Mouse (Mus musculus) embryonic facial prominence, embryonic 12.5 days (tissue): ENCODE measurements around the gene Cyb5r3. TPM values are rescaled to one million over a fixed set of nuclear protein-coding genes. Genes with fewer than 3 reads are reported as not detected.
A peak's percentile ranks its signal among the peaks of the same experiment; 100 is the strongest.

Source experiments
- ATAC-seq: fragments of 200-750 bp; cut with Nextera tagmentation; 2 replicates; pipeline ENCODE4 v1.8.0; 2017; ENCODE audit not compliant: insufficient number of reproducible peaks, insufficient read depth, low FRiP score, low TSS enrichment
- H3K27ac ChIP-seq: fragments of 300-500 bp; sonication (generic); 2 replicates; pipeline ENCODE4 v1.5.1; 2016; ENCODE audit warnings: mild to moderate bottlenecking
- H3K27me3 ChIP-seq: fragments of 300-500 bp; sonication (generic); 2 replicates; pipeline ENCODE4 v1.6.1; 2016; ENCODE audit warnings: mild to moderate bottlenecking, moderate library complexity
- H3K36me3 ChIP-seq: fragments of 300-500 bp; sonication (generic); 2 replicates; pipeline ENCODE4 v1.6.1; 2016; ENCODE audit warnings: mild to moderate bottlenecking
- H3K4me1 ChIP-seq: fragments of 300-500 bp; sonication (generic); 2 replicates; pipeline ENCODE4 v1.6.1; 2016
- H3K4me2 ChIP-seq: fragments of 300-500 bp; sonication (generic); replicated peaks from 2 replicates; pipeline ENCODE4 v1.6.1; 2016; ENCODE audit warnings: mild to moderate bottlenecking, moderate library complexity
- H3K4me3 ChIP-seq: fragments of 300-500 bp; sonication (generic); 2 replicates; pipeline ENCODE4 v1.5.1; 2016; ENCODE audit warnings: mild to moderate bottlenecking
- H3K9ac ChIP-seq: fragments of 300-500 bp; sonication (generic); 2 replicates; pipeline ENCODE4 v1.6.1; 2016; ENCODE audit warnings: mild to moderate bottlenecking, moderate library complexity
- H3K9me3 ChIP-seq: fragments of 300-500 bp; sonication (generic); 2 replicates; pipeline ENCODE4 v1.6.1; 2016; ENCODE audit warnings: mild to moderate bottlenecking, moderate library complexity
- WGBS: fragments of 180-500 bp; shearing (Covaris S2); methylation state at CpG from one replicate; pipeline ENCODE4 v1.1.7; 2016; 5-methylcytosine and 5-hydroxymethylcytosine counted together
- polyA plus RNA-seq: library from polyadenylated mRNA; unstranded; fragments of >200 nt; fragmentation: Nextera tagmentation; extraction: Ambion mirVana; gene quantifications from 2 replicates; pipeline ENCODE4 v1.2.1, GENCODE M21; 2016

Gene Cyb5r3
- polyA plus RNA-seq, 1 experiment from 2014 or later, result 111 TPM

DNA sequence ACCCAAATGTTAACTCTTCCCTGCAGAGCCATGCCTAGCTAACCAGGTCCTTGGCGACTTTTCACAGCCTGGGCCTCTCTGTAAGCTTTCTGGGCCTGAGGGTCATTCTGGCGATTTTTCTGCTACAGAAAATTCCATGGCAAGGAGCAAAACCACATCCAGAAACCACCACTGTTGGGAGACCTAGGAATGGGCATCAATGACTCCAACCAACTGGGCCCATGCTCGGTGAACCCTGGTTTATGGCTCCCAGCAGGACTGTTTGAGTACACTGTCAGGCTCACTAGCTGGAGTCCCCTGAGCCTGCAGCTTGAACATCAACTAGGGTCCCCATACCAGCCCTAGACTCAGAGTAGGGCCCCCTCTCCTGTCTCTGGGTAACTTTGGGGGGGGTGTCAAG lies 4.1 kb downstream of the Cyb5r3 start:
- WGBS, result 78% methylated on average over 3 of the region's 3 CpGs
- Histone ChIP-seq H3K4me1 (peaks cover 29% of the 10 kb centered on the region), H3K27ac (no peak overlapping the region), H3K9me3 (no peaks in the 10 kb centered on the region), H3K4me3 (no peak overlapping the region), H3K27me3 (no peaks in the 10 kb centered on the region), H3K9ac (no peak overlapping the region), H3K4me2 (no peak overlapping the region), H3K36me3 (peaks cover 5% of the 10 kb centered on the region; the same call in 1 of the 2 replicates)
- no peak for ATAC-seq

DNA sequence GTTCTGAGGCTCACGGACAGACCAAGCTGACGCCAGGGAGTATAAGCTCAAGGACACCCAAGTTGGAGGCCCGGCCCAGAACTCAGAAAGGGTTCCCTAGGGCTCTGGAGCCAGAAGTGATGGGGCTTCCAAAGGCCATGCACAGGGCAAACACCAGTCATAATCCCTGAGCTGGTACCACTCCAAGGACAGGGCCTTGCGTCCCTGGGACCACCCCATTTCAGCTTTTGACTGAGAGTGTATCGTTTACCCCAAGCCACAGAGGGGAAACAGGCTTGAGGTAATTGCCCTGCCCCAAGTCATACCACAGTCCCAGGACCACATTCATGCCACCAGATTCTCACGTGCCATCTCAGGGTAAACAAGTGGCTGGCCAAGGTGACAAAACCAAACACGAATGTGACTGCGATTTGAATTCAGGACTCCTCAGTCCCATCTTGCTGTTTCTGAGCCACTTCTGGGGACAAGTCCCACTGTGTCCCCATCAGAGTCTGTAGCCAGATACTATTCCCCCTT lies 4.8 kb downstream of the Cyb5r3 start:
- no peaks in the 10 kb centered on the region for H3K9me3 ChIP-seq
- 0 out of 2 replicates have a peak overlapping the region, but pooled peaks have one; percentile 3 for H3K4me2 ChIP-seq
- peak overlapping the region; percentile 60 for H3K27ac ChIP-seq
- H3K36me3 ChIP-seq, result peaks cover 9% of the 10 kb centered on the region; the same call in 1 of the 2 replicates
- H3K4me1 ChIP-seq, result peaks cover 24% of the 10 kb centered on the region
- ATAC-seq, result no peak
- no peak overlapping the region for H3K4me3 ChIP-seq
- no peaks in the 10 kb centered on the region for H3K27me3 ChIP-seq
- 85% methylated on average over 8 of the region's 8 CpGs for WGBS
- H3K9ac ChIP-seq, result no peak overlapping the region

DNA sequence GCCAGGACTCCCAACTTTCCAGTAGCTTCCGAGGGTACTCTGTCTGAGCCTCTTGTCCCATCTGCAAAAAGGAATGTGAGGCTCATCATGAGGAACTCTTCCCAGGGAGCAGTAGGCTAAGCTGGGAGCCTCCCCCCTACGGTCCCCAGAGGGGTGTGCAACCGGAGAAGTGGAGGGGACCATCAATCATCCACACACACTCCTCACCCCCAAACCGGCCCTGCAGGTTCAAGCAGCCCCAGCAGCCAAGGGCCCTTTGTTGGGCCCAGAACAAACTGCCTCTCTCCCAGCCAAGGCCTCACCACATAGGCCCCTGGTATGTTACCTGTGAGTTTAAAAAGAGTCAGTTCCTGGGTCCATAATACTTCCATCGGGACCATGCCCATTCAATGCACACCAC lies 5.3 kb downstream of the Cyb5r3 start:
- H3K4me1 ChIP-seq, result peaks cover 23% of the 10 kb centered on the region
- 72% methylated on average over 5 of the region's 5 CpGs for WGBS
- no peak overlapping the region for H3K9ac ChIP-seq
- no peak for ATAC-seq
- peak overlapping the region; percentile 60 for H3K27ac ChIP-seq
- no peak overlapping the region for H3K4me3 ChIP-seq
- no peaks in the 10 kb centered on the region for H3K27me3 ChIP-seq
- no peaks in the 10 kb centered on the region for H3K9me3 ChIP-seq
- H3K4me2 ChIP-seq, result 0 out of 2 replicates have a peak overlapping the region, but pooled peaks have one; percentile 3
- H3K36me3 ChIP-seq, result peaks cover 11% of the 10 kb centered on the region; the same call in 1 of the 2 replicates

GRCm38 (mm10) chr15:83166642-83167041 lies 5.8 kb downstream of the Cyb5r3 start:
- H3K27me3 ChIP-seq, result no peaks in the 10 kb centered on the region
- WGBS, result 89% methylated on average over 3 of the region's 3 CpGs
- no peak overlapping the region for H3K4me3 ChIP-seq
- H3K4me2 ChIP-seq, result no peak overlapping the region
- no peak for ATAC-seq
- peak overlapping the region; percentile 55; the same call in 1 of the 2 replicates for H3K27ac ChIP-seq
- H3K36me3 ChIP-seq, result peaks cover 15% of the 10 kb centered on the region
- H3K4me1 ChIP-seq, result peaks cover 23% of the 10 kb centered on the region
- H3K9ac ChIP-seq, result no peak overlapping the region
- H3K9me3 ChIP-seq, result no peaks in the 10 kb centered on the region

GRCm38 (mm10) chr15:83165526-83166315 lies 6.7 kb downstream of the Cyb5r3 start:
- Histone ChIP-seq H3K4me1 (peaks cover 22% of the 10 kb centered on the region; the same call in 1 of the 2 replicates), H3K9ac (no peak overlapping the region), H3K4me3 (no peak overlapping the region), H3K4me2 (no peak overlapping the region), H3K9me3 (no peaks in the 10 kb centered on the region), H3K36me3 (peaks cover 25% of the 10 kb centered on the region), H3K27ac (no peak overlapping the region), H3K27me3 (no peaks in the 10 kb centered on the region)
- 87% methylated on average over 13 of the region's 13 CpGs for WGBS
- no peak for ATAC-seq

DNA sequence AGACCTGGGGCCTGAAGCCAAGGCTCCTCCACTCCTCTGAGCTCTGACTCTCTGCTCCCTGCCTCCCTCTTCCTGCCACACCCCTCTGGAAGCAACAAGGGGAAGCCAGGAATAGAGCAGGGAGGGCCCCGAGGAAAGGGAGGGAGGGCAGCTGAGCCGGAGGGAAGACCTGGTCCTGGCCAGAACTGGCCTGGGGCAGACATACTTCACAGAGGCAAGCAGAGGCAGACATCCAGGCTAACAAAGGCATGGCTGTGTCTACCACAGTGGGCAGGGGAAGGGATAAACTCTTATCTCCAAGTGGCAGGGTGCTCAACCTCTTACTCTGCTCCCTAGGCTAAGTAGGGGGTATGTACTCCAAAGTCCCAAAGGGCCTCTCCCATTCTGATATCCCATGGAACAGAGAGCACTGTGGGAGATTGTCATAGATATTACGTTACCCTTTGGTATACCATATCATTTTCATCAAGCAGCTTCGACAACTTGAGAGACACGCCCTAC lies 7.4 kb downstream of the Cyb5r3 start:
- Histone ChIP-seq H3K9me3 (no peaks in the 10 kb centered on the region), H3K4me2 (no peak overlapping the region), H3K9ac (no peak overlapping the region), H3K36me3 (peaks cover 32% of the 10 kb centered on the region), H3K4me1 (peaks cover 16% of the 10 kb centered on the region; the same call in 1 of the 2 replicates), H3K27me3 (no peaks in the 10 kb centered on the region), H3K4me3 (no peak overlapping the region), H3K27ac (no peak overlapping the region)
- 62% methylated on average over 5 of the region's 5 CpGs for WGBS
- no peak for ATAC-seq

GRCm38 (mm10) chr15:83162818-83163485 lies 9.4 kb downstream of the Cyb5r3 start:
- no peaks in the 10 kb centered on the region for H3K27me3 ChIP-seq
- H3K9ac ChIP-seq, result no peak overlapping the region
- peaks cover 11% of the 10 kb centered on the region; the same call in 1 of the 2 replicates for H3K4me1 ChIP-seq
- peaks cover 52% of the 10 kb centered on the region for H3K36me3 ChIP-seq
- no peaks in the 10 kb centered on the region for H3K9me3 ChIP-seq
- no peak overlapping the region for H3K4me3 ChIP-seq
- ATAC-seq, result no peak
- no peak overlapping the region for H3K4me2 ChIP-seq
- H3K27ac ChIP-seq, result no peak overlapping the region
- 89% methylated on average over 11 of the region's 11 CpGs for WGBS

- WGBS, result 86% methylated on average over 4 of the region's 4 CpGs
- Histone ChIP-seq H3K4me2 (no peak overlapping the region), H3K4me1 (peaks cover 11% of the 10 kb centered on the region; the same call in 1 of the 2 replicates), H3K27ac (no peak overlapping the region), H3K36me3 (peaks cover 60% of the 10 kb centered on the region), H3K9me3 (no peaks in the 10 kb centered on the region), H3K9ac (no peak overlapping the region), H3K4me3 (no peak overlapping the region), H3K27me3 (no peaks in the 10 kb centered on the region)
- ATAC-seq, result no peak
These were observed 10.4 kb downstream of the Cyb5r3 start for GRCm38 (mm10) chr15:83162001-83162400.

- WGBS, result 36% methylated on average over 10 of the region's 10 CpGs
- ATAC-seq, result no peak
- H3K27ac ChIP-seq, result no peak overlapping the region
- no peak overlapping the region for H3K4me3 ChIP-seq
- H3K9me3 ChIP-seq, result no peaks in the 10 kb centered on the region
- peaks cover 65% of the 10 kb centered on the region for H3K36me3 ChIP-seq
- H3K4me2 ChIP-seq, result no peak overlapping the region
- H3K27me3 ChIP-seq, result no peaks in the 10 kb centered on the region
- H3K4me1 ChIP-seq, result peaks cover 11% of the 10 kb centered on the region; the same call in 1 of the 2 replicates
- 0 out of 2 replicates have a peak overlapping the region, but pooled peaks have one; percentile 4 for H3K9ac ChIP-seq
These were observed 11.2 kb downstream of the Cyb5r3 start for GRCm38 (mm10) chr15:83161062-83161748.

- H3K27ac ChIP-seq, result no peak overlapping the region
- peaks cover 65% of the 10 kb centered on the region for H3K36me3 ChIP-seq
- no peak overlapping the region for H3K9ac ChIP-seq
- H3K4me2 ChIP-seq, result no peak overlapping the region
- no peak for ATAC-seq
- no peaks in the 10 kb centered on the region for H3K9me3 ChIP-seq
- H3K27me3 ChIP-seq, result no peaks in the 10 kb centered on the region
- WGBS, result 89% methylated on average over 4 of the region's 4 CpGs
- H3K4me3 ChIP-seq, result no peak overlapping the region
- H3K4me1 ChIP-seq, result peaks cover 11% of the 10 kb centered on the region; the same call in 1 of the 2 replicates
These were observed 11.8 kb downstream of the Cyb5r3 start for GRCm38 (mm10) chr15:83160561-83160960.

DNA sequence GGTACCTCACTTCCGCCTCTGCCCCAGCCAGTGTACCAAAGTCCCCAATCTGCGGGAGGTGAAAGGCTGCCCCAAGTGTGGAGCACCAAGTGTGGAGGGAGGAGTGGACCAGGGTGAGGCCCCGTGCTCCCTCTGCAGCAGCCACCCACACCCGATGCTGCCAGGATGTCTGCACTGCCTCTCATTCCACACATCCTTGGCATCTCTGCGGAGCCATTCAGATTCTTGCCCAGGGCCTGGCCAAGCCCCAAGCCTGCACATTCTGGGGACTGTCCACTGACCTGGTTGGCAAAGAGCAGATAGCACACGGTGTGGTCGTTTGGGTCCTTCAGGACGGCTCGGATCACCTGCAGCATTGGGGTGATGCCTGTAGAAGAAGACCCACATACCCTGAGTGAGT lies 12.6 kb downstream of the Cyb5r3 start:
- no peaks in the 10 kb centered on the region for H3K27me3 ChIP-seq
- ATAC-seq, result no peak
- H3K9me3 ChIP-seq, result no peaks in the 10 kb centered on the region
- no peak overlapping the region for H3K27ac ChIP-seq
- H3K36me3 ChIP-seq, result peaks cover 62% of the 10 kb centered on the region
- WGBS, result 93% methylated on average over 9 of the region's 9 CpGs
- no peak overlapping the region for H3K4me3 ChIP-seq
- H3K9ac ChIP-seq, result no peak overlapping the region
- H3K4me1 ChIP-seq, result peaks cover 8% of the 10 kb centered on the region; the same call in 1 of the 2 replicates
- H3K4me2 ChIP-seq, result no peak overlapping the region
